Mouse (Mus musculus) cerebellum, adult 2 months (tissue): ENCODE data around the gene Ttpal.

Source experiments
- CTCF ChIP-seq: fragments of 200-500 bp; IDR thresholded peaks from 2 replicates; pipeline ENCODE4 v1.5.1; 2011; ENCODE audit warnings: low read depth, mild to moderate bottlenecking, control low read depth, low read length, moderate library complexity, borderline replicate concordance; ENCODE audit not compliant: insufficient read depth
- POLR2A ChIP-seq: fragments of 200-500 bp; IDR thresholded peaks from 2 replicates; pipeline ENCODE4 v1.6.1; 2011; ENCODE audit warnings: low read length, control low read depth, borderline replicate concordance; ENCODE audit not compliant: insufficient read depth

DNA sequence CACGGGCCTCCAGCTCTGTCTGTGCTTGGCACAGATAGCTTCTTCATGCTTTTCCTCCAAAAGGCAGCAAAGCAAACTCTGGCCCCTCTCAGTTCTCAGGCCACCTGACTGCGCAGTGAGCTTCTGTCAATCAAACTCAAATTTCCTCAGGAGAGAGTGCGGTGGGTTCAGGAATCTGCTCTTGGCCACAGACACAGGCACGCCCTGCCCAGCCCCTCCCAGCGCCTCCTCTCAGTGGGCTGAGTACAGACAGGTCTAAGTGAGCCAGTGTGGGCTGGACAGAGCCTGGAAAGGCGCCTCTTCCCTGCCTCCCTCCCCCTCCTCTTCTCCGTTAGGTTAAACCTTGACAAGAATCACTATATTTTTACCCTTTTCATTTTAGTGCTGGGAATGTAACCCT lies 5.9 kb downstream of the Ttpal start:
- TF ChIP-seq POLR2A (no peak), CTCF (no peak)
